Mouse (Mus musculus) thymus, postnatal 25 days (tissue): ENCODE data around the gene Fbxl14.

Experiments used
- DNase-seq: peaks from one replicate; pipeline ENCODE4 v3.0.0; 2022

Fbxl14 gene

GRCm38 (mm10) chr6:119500086-119500485 is 20.6 kb downstream of the Fbxl14 start:
- DNase-seq: peak; percentile 56

DNA sequence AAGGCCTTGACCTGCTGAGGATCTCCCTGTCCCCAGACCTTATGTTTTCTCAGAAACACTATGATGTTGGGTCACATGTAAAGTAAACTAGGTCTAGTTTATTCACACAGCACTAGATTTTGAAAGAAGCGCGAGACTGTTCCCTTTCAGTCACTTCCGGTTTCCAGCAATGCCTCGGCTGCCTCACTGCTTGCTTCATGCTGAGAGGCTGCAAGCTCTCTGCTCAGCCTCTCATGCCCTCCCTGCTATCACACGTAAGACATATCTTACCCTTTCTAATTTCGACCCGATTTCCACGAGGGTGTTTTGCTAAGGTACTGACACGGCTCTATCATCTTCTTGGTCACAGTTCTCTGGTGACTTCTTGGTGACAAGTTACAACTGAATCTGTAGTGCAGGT is 22.6 kb downstream of the Fbxl14 start:
- peak; percentile 75 for DNase-seq

- DNase-seq: no peak
Measured at GRCm38 (mm10) chr6:119504756-119505155, 25.3 kb downstream of the Fbxl14 start.

DNA sequence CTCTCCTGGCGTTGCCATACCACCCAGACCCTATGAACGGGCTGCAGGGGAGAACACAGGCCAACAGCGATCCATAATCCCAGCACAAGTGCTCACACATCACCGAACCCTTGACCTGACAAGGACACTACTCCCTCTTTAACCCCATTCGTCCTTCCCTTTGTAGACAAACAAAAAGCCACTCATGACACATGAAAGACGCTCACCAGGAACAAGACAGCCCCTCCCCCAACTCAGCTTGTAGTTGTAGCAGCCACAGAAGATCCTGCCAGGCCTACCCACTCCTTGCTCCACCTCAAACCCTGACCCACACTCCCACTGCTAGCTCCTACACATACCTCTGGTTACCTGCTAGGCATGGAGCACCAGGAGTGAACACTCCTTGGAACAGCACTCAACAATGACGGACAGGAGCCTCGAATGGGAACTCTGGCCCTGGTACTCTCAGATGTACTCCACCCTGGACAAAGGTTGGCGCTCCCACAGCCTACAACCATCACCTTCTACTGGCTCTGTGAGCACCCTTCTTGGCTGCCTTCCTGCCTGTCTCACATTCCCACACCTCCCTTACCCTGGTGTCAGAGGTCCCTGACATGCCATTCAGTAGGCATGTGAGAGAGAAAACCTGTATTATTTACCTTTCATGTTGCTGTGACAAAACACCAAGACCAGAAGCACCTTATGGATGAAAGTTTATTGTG is 26.2 kb downstream of the Fbxl14 start:
- DNase-seq: peak; percentile 43

DNA sequence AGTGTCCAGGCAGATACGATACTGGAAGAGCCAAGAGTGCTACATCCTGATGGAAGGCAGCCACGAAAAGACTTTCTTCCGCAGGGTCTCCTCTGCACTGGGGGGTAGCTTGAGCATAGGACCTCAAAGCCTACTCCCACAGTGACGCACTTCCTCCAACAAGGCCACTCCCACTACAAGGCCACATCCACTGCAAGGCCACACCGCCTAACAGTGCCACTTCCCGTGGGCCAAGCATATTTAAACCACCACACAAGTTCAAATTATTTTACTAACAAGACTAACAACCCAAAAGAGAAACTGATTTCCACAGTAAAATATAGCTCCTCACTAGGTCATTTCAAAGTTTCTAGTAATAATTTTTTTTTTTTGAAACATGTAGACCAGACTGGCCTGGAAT is 28.8 kb downstream of the Fbxl14 start:
- no peak for DNase-seq

- DNase-seq: peak; percentile 61
Measured at GRCm38 (mm10) chr6:119508634-119509375, 29.3 kb downstream of the Fbxl14 start.

DNA sequence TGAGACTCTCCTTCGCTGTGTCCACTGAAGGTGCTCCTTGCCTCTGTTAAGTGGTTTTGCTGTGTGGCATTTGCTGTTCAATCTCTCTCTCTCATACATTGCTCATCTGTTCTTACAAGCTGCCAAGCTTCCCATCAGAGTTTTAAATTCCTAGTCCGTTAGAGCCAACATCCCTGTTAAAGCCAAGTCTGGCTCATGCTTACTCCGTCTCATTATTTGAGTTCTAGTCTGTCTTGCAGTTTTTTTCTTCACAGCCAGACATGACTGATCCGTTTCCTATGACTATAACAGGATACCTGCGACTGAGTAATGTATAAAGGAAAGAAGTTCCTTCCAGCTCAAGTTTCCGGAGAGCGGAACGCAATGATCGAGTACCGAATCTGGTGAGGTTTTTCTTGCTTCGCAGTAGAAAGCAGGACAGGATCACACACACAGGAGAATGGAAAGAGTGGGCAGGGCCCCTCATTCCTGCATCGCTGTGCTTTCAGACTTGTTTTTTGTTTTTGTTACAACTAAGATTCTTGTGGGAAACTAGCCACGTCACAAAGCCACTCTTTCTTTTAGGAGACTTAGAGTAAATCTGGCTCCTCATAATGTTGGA is 30.1 kb downstream of the Fbxl14 start:
- no peak for DNase-seq

GRCm38 (mm10) chr6:119512701-119513100 is 33.2 kb downstream of the Fbxl14 start:
- no peak for DNase-seq

DNA sequence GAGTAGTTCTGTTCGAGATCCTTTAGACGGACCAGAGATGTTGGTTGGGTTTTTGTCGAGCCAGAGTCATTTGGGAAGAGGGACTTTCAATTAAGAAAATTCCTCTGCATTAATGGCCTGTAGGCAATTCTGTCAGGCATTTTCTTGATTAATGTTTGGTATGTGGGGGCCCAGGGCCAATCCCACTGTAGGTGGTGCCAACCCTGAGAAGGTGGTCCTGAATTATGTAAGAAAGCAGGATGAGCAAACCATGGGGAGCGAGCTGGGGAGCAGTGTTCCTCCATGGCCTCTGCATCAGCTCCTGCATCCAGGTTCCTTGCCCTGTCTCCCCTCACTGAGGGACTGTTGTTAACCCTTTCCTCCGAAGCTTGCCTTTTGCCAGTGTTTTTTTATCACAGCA is 34.0 kb downstream of the Fbxl14 start:
- no peak for DNase-seq

DNA sequence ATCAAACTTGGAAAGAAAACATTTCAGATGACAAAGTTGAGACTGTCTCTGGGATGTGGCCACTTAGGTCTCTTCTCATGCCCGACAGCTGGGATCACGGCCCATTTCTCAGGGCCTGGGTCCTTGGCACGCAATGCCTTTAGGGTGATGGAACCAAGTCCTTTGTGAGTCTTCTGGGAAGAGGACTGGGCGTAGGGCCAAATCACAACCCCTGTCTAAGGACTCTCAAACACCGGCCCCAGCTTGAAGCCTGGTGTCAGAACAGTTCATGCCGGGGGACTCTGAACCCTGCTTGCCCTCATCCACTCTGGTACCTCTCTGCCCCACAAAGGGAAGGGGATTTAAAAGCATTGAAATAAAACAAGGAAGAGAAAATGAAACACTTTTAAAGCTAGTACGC is 34.6 kb downstream of the Fbxl14 start:
- DNase-seq: no peak

GRCm38 (mm10) chr6:119520731-119521130 is 41.3 kb downstream of the Fbxl14 start:
- no peak for DNase-seq

GRCm38 (mm10) chr6:119521482-119521900 is 42.0 kb downstream of the Fbxl14 start:
- DNase-seq: peak; percentile 43

- DNase-seq: peak; percentile 59
Measured at GRCm38 (mm10) chr6:119521931-119522391, 42.5 kb downstream of the Fbxl14 start.

DNA sequence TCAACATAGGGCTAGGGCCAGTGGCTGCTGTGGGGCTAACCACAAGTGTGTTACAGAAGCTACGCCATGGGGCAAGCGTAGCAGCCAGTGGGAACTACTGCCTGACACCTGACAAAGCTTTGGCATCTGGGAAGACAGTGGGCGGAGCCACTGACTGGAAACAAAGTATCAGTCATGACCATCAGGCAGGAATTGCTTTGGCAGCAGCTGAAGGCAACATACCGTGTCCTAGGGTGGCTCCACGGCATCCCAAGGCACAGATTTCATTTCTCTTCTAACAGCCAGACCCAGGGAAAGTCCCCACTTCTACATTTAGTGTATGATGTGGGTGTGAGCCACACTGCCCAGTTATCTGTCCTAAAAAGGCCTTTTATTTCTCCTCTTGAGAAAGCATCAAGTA is 47.0 kb downstream of the Fbxl14 start:
- no peak for DNase-seq

GRCm38 (mm10) chr6:119529659-119530058 is 50.2 kb downstream of the Fbxl14 start:
- no peak for DNase-seq
